Mouse (Mus musculus) intestine, postnatal 0 days (tissue): ENCODE measurements around the gene Ptprj. TPM values are rescaled to one million over a fixed set of nuclear protein-coding genes. Genes with fewer than 3 reads are reported as not detected.

Experiments used
- ATAC-seq: fragments of 200-750 bp; cut with Nextera tagmentation; 2 replicates; pipeline ENCODE4 v1.8.0; 2017; ENCODE audit warnings: mild to moderate bottlenecking, moderate TSS enrichment, moderate library complexity
- H3K27ac ChIP-seq: fragments of 300-500 bp; sonication (generic); 2 replicates; pipeline ENCODE4 v1.5.1; 2014; ENCODE audit warnings: mild to moderate bottlenecking, low read depth, low read length, moderate library complexity
- H3K27me3 ChIP-seq: fragments of 300-500 bp; sonication (generic); replicated peaks from 2 replicates; pipeline ENCODE4 v1.6.1; 2014; ENCODE audit warnings: low read length, mixed read lengths; ENCODE audit not compliant: control insufficient read depth, insufficient read depth
- H3K36me3 ChIP-seq: fragments of 300-500 bp; sonication (generic); 2 replicates; pipeline ENCODE4 v1.6.1; 2014; ENCODE audit warnings: mild to moderate bottlenecking, moderate library complexity; ENCODE audit not compliant: control insufficient read depth, insufficient read depth
- H3K4me1 ChIP-seq: fragments of 300-500 bp; sonication (generic); replicated peaks from 2 replicates; pipeline ENCODE4 v1.6.1; 2014; ENCODE audit warnings: antibody characterized with exemption, low read length, mixed read lengths; ENCODE audit not compliant: control insufficient read depth, insufficient read depth
- H3K4me2 ChIP-seq: fragments of 300-500 bp; sonication (generic); replicated peaks from 2 replicates; pipeline ENCODE4 v1.6.1; 2014; ENCODE audit warnings: low read depth, mild to moderate bottlenecking, moderate library complexity
- H3K4me3 ChIP-seq: fragments of 300-500 bp; sonication (generic); 2 replicates; pipeline ENCODE4 v1.5.1; 2014; ENCODE audit warnings: low read depth, low read length
- H3K9ac ChIP-seq: fragments of 300-500 bp; sonication (generic); 2 replicates; pipeline ENCODE4 v1.6.1; 2014; ENCODE audit warnings: mild to moderate bottlenecking, low read depth, low read length
- H3K9me3 ChIP-seq: fragments of 300-500 bp; sonication (generic); 2 replicates; pipeline ENCODE4 v1.6.1; 2016; ENCODE audit warnings: mixed run types; ENCODE audit not compliant: control insufficient read depth
- CTCF ChIP-seq: sonication (generic); IDR thresholded peaks from 2 replicates; pipeline ENCODE4 v1.5.1; 2016; ENCODE audit warnings: low read depth, mild to moderate bottlenecking, control low read depth, antibody characterized with exemption, moderate library complexity
- WGBS: fragments of 180-500 bp; shearing (Covaris S2); extraction: QIAGEN DNeasy Blood & Tissue Kit; methylation state at CpG from one replicate; pipeline ENCODE4 v1.1.7; 2014; 5-methylcytosine and 5-hydroxymethylcytosine counted together
- polyA plus RNA-seq: library from polyadenylated mRNA; unstranded; fragments of >200 nt; fragmentation: Nextera tagmentation; extraction: Ambion mirVana; gene quantifications from 2 replicates; pipeline ENCODE4 v1.2.1, GENCODE M21; 2015

Ptprj gene
- polyA plus RNA-seq, 1 experiment from 2014 or later, result 3.5 TPM

DNA sequence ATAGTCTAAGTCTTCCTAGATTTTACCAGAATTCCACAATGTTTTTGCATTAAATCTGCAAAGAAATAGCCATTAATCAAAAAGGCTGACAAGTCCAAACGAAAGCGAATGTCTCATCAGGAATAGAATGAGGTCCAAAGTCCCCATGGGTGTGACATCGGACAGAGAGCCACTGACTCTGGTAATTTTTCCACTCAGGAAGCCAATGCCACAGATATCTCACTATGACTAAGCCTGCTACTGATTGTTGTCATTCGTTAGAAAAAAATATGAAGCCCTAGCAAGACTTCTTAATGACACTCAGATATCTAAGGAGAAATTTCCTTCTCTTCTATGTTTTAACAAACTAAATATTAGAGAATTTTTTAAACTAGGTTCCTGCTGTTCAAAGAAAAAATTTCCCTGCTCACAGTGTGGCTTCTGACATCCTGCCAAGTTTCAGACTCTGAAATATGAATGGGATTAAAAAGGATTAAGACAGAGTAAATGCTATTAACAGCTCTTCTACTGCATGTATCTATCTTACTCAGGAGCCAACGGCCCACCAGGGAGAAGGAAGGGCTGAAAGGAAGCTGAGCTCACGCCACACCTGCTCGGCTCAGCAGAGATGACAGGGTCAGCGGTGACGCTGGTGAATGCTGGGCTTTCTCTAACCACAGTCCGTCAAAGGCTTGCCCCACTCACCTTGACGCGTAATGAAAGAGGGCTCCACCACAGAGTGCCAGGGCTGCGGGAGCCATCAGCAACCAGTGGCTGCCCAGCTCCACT, 90.0 kb downstream of the Ptprj start:
- no peak for TF ChIP-seq CTCF
- H3K27me3 ChIP-seq, result no peaks in the 10 kb centered on the region
- 17% methylated on average over 13 of the region's 13 CpGs for WGBS

DNA sequence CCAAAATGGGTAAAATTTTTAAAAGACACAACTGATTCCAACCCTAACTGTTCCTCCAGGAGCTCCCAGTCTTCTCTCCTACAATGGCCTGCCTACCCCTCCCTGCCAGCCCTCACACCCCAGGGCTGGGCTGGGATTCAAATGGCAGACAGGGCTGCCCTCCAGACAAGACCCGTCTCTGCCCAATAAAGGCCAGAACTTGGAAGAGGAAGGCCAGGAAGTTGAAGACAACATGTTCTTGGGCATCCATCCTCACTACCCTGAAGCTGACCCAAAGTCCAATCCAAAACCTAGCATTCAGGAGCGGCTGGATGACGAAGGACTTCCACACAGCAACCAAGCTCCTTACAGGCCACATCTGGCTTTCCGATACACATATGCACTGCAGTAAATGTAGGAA, 90.6 kb downstream of the Ptprj start:
- peak; percentile 69 for ATAC-seq
- TF ChIP-seq CTCF, result no peak
- H3K4me3 ChIP-seq, result 0 out of 2 replicates have a peak overlapping the region, but pooled peaks have one; percentile 3
- peak overlapping the region; percentile 48 for H3K4me2 ChIP-seq
- 24% methylated on average over 4 of the region's 4 CpGs for WGBS
- no peaks in the 10 kb centered on the region for H3K9me3 ChIP-seq
- no peak overlapping the region for H3K9ac ChIP-seq
- no peaks in the 10 kb centered on the region for H3K27me3 ChIP-seq
- no peaks in the 10 kb centered on the region for H3K36me3 ChIP-seq
- H3K27ac ChIP-seq, result peak overlapping the region; percentile 94
- H3K4me1 ChIP-seq, result peaks cover 10% of the 10 kb centered on the region; the same call in 1 of the 2 replicates

More for the DNA sequence above, 90.0 kb downstream of the Ptprj start:
- Histone ChIP-seq H3K36me3 (no peaks in the 10 kb centered on the region), H3K9me3 (no peaks in the 10 kb centered on the region), H3K4me2 (peak overlapping the region; percentile 54), H3K4me1 (peaks cover 10% of the 10 kb centered on the region; the same call in 1 of the 2 replicates), H3K4me3 (no peak overlapping the region), H3K9ac (no peak overlapping the region), H3K27ac (peak overlapping the region; percentile 94)
- peak; percentile 91 for ATAC-seq

DNA sequence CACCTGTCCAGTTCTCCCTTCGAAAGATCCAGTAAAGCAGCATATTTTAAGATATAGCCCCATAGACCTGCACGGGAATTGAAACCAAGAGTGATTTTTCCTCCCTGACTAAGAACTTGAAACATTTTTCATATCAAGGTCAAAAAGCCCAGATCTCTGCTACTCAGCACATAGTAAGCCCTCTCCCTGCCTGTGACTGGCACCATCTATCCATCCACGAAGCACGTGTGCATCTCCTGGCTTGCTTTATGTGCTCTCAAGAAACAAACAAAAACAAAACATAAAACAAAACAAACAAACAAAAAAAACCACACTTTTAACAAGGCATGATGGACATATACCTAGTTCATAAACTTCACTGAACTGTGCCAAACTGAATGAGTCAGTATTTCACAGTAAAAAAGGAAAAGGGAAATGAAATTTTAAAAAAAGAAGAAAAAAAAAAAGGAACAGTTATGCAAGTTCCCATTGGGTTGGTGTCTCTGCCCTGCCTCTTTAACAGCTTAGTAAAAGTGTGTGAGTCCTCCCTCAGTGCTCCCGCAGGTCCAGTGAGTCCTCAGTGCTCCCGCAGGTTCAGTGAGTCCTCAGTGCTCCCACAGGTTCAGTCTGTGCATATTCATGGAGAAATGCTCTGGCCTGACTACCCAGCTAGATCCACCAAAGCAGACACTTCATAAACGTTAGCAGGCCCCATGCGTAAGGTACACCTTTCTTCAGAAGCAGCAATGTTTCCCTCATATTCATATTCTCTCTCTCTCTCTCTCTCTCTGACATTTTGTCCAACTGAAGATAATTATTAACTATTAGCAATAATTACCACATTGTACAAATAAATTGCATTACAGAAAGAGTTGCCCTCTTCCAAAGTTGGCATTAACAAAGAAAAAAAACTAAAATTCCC, 91.5 kb downstream of the Ptprj start:
- 0 out of 2 replicates have a peak overlapping the region, but pooled peaks have one; percentile 94 for H3K27ac ChIP-seq

DNA sequence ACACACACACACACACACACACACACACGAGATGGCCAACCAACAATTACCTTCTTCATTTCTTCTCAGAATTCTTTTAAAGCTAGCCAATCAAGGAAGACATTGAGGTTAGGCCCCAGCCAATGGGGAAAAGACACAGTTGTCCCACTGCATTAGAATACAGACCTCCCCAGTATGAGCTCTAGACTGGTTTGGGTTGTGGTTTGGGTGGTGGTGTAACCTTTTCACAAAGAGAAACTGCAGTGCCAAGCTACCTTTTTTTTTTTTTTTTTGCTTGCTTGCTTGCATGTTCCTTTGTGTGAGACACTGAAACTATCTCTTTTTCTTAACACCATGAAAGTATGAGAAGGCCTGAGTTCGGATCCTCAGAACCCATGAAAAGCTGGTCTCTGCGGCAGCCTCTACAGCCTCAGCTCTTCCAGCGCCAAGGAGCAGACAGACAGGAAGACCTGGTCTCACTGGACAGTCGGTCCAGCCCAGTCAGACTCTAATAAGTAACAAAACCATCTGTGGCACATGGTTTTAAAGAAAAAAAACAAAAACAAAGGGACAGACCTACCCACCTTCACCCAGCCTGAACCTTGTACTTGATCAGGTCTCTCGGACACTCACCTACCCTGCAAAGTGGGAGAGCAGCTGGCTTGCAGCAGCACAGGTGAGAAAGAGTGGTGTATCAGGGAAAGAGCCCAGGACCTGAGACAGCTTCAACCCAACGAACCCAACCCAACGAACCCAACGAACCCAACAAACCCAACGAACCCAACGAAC, 92.8 kb downstream of the Ptprj start:
- H3K4me3 ChIP-seq, result no peak overlapping the region
- TF ChIP-seq CTCF, result no peak
- H3K9me3 ChIP-seq, result no peaks in the 10 kb centered on the region
- H3K4me2 ChIP-seq, result no peak overlapping the region
- no peaks in the 10 kb centered on the region for H3K27me3 ChIP-seq
- no peak overlapping the region for H3K27ac ChIP-seq
- H3K4me1 ChIP-seq, result peaks cover 7% of the 10 kb centered on the region; the same call in 1 of the 2 replicates
- H3K9ac ChIP-seq, result no peak overlapping the region
- no peaks in the 10 kb centered on the region for H3K36me3 ChIP-seq
- 86% methylated on average over 11 of the region's 11 CpGs for WGBS
- ATAC-seq, result no peak

More for the DNA sequence above, 91.5 kb downstream of the Ptprj start:
- no peak for ATAC-seq
- H3K4me1 ChIP-seq, result peaks cover 10% of the 10 kb centered on the region; the same call in 1 of the 2 replicates
- no peak overlapping the region for H3K4me3 ChIP-seq
- no peaks in the 10 kb centered on the region for H3K9me3 ChIP-seq
- H3K27me3 ChIP-seq, result no peaks in the 10 kb centered on the region
- no peaks in the 10 kb centered on the region for H3K36me3 ChIP-seq
- no peak overlapping the region for H3K4me2 ChIP-seq
- H3K9ac ChIP-seq, result no peak overlapping the region
- 73% methylated on average over 8 of the region's 8 CpGs for WGBS
- no peak for TF ChIP-seq CTCF

DNA sequence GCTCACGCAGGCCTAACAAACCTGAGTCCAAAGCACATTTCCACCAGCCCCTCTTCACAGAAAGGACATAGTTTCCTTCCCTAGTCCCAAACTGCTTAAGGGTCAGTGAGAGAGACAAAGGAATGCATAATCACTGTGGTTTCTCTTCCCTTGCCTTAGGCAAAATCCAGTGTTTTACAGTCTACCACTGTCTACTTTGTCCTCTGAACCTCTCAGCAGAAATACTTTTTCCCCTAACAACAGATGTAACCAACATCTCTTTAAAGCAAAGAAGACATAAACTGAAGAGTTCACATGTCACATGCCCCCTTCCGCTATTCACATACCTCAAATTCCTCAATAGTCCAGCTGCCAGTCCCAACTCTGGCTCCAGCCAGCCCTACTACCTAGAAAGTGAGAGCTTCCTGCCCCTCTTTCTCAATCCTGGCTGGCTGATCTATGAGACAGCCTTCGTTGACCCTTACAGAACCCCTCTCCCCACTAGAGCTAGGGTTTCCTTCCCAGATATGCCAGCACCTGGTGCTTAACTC, 94.2 kb downstream of the Ptprj start:
- Histone ChIP-seq H3K4me3 (no peak overlapping the region), H3K9ac (no peak overlapping the region), H3K27me3 (no peaks in the 10 kb centered on the region), H3K9me3 (no peaks in the 10 kb centered on the region), H3K4me2 (no peak overlapping the region), H3K27ac (no peak overlapping the region), H3K4me1 (peaks cover 7% of the 10 kb centered on the region; the same call in 1 of the 2 replicates), H3K36me3 (no peaks in the 10 kb centered on the region)
- TF ChIP-seq CTCF, result no peak
- ATAC-seq, result no peak
- WGBS, result 60% methylated on average over 3 of the region's 3 CpGs
